Mouse (Mus musculus): ENCODE results near the gene Taf3.

Taf3 gene

DNA sequence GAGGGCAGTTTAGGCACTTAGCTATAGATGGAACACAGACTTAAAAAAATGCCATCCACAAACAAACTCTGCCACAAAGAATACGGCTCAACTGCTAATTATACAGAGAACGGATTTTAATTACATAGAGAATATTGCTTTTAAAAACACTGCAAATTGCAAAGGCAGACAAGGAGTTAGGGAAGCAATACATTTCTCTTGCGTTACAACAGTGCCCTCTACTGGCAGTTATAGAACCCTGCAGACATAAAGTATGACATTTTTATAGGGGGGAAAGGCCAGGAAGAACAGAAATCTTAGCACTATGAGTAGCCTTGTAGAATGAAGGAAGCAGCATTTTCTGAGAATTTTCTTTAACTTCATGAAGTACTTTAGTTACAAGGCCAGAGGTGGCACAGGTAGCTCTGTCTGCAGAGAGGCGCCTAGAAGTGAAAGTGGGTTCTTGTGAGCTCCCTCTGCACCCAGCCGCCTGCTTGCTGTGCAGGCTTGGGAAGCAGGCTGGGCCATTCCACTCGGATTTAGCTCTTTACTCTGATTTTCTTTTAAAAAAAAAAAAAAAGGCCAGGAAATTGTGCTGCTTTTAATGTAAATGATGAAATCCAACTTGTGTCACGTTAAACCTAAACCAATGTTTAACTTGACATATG is 38.0 kb downstream of the Taf3 start:
- peak; percentile 54 for DNase-seq

DNA sequence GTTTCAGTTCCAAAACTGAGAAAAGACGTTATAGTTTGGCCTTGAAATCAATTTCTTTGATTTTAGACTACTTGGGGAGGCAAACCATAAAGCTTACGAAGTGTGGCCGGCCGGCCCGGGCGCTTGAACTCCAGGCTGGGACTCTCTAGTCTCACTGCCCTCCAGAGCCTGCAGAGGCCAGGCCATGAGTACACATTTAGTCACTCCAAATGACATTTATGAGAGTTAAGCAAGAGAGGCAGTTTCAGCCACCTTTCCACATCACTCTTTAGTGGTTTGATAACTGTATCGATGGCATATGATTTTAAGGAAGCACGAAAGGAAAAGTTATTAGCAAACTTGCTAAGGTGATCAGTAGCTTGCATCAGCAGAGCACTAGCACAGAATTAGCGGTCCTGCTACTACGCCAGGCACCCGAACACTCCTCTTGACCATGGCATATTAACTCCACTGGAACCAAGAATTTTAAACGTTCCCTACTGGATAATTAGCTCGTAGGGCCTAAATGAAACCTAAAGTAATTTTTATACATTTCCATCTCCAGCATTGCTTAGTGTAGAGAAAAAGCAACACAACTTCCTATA is 38.6 kb downstream of the Taf3 start:
- no peak for DNase-seq

DNA sequence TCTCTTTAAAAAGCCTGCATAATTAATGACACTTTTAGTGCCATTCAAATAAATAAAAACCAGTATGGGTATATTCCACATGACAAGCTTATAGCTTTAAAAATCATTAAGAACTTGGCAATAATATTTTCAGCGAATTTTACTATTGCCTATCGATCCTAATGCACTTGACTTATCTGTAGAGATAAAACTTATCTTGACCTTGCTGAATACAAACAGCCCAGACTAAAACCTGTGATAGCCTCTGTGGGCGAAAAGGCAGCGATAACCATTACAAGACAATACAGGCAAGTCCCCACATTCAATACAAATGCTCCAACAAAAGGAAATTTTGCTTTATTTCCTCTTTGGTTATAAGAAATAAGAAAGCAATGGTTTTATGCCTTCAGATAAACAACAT is 39.8 kb downstream of the Taf3 start:
- DNase-seq: no peak

DNA sequence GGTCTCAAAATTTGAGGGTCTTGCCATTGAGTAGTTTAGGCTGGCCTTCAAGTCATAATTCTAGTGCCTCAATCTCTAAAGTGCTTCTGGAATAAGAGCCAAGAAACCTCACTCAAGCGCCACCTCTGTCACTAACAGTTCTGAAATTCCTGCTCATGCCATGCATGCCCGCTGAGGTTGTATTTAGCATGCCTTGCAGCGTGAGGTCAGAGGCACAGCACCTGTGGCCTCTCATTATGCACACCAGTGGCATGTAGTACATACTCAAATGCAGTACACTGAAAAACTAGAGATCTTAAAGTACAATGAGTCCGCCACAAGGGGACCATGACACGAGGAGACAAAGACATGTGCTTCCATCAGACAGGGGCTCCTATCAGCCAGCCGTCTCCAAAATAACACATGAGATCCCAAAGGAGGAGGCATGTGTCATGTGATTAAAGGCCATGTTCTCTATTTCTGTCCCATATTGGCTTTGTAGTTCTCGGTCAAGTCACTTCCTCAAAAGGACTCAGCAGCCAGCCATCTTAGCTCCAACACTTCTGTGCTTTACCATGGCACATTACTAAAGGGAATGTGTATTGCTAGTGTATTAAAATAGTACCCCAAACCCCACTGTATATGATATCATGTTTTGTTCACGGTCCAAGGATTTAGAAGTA is 43.3 kb downstream of the Taf3 start:
- DNase-seq: peak; percentile 40

DNA sequence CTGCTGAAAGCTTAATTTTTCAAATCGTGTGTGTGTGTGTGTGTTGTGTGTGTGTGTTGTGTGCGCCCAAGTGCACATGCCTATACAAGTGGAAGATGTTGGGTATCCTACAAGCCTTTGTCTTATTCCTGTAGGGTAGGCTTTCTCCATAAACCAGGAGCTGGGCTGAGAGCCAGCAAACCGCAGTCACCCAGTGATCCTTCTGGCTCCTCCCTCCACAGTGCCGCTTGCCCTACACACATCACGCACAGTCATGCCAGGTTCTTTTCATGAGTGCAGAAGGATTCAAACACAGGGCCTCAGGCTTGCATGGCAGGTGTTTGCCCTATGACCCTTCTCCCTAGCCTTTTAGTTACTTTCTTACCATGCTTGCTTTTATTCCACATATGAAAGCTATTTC is 45.0 kb downstream of the Taf3 start:
- DNase-seq: peak; percentile 34

DNA sequence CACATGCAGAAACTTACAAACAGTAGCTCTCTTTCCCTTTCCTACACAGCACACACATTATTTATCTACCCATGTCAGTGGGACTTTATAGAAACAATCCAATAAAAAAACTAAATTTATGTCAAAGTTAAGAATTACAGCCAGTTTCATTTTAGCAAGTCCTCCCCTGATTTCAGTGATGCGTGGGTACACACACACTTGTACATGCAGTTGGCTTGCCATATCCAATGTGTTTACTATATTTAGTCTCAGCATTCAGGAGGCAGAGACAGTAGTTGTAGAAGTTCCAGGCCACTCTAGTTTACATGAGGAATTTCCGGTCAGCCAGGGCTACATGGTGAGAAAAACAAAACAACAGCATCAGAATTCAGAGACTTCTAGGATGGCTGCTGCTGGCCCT is 46.8 kb downstream of the Taf3 start:
- DNase-seq: no peak

DNA sequence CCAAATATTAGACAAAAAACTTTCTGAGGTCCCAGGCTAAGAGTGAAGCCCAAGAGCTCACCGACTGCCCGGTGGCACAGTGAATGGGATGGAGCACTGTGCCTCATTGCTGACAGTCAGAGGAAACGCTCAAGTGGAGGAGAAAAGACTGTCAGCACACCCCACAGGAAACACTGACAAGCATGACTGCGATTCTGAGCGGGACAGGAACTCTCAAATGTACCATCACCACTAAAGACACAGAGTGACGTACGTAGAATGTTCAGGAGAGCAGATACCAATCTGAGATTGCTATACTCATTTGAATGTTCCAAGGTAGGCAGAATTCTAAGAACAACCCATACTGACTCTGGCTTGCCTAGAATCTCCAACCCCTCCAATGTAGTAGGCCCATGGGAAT is 50.9 kb downstream of the Taf3 start:
- DNase-seq: no peak

DNA sequence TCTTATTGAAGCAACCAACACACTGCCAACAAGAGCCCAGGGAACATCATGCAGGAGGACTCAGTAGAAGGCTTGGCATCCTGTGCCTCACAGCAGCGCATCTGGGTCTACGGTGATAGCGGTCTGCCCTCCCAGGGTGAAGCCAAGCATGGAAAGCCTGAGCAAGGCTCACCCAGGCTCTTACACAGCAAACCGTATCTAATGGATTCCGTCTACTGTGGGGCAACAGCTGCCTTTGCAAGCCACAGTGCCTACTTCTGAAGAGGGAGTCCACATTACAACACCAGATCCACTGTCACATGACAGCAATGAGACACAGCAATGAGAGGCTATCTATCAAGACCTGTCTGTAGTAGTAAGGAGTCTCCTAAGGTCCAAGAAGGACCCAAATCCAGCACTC is 52.3 kb downstream of the Taf3 start:
- no peak for DNase-seq

DNA sequence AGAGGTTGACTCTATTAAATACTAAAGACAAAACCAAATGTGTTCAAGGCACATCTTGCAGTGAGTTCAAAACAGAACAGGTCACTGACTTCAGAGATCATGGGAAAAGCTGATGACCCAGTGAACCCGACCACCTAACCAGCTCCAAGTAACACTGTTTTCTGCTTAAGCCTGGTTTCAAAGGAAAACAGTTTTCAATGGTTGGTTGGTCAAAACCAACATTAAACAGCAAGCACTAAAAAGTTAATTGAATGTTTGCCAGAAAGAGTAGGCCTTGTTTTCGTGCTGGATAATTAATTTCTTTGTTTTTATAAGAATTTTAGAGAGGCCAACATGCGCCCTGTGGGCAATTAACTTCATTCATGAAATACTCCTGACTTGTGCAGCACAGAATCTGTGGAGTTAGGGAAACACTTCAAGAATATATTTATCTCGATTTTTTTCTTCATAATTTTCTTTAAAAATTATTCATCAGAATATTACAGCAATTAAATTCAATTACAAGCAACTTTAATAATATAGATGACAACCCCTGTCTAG is 57.6 kb downstream of the Taf3 start:
- DNase-seq: no peak

DNA sequence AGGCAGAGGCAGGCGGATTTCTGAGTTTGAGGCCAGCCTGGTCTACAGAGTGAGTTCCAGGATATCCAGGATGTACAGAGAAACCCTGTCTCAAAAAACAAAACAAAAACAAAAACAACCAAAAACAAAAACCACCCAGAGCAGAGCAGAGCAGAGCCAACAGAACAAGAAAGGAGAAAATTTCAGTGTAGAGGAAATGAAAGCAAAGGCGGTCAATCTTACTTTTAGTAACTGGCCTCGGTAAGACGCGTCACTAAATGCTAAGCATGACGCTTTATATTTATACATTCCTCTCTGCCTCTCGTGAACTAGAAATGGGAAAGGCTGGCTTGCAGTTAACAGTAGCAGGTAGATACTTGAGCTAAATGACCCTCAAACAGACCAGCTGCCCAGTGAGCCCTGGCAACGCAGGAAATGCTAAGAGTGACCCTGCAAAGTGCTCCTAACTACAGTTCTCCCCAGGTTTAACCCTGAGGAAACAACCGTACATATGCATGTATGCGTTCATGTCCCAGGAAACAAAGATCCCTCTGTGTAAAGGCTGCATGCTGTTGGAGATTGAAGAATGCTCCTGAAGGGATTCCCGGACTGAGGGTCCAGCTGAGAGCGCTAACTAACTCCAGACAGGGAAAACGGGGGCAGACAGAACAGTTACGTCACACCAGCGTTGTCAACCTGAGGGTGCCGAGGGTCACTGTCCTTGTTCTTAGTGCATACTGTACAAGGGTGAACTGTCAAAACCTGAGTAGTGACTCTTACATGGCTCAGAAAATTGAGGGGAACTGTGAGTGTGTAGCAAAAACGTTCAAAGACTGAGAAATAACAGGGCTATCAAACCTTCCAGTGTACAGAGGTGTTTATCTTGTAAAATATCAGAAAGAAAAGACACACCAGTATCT is 58.5 kb downstream of the Taf3 start:
- no peak for DNase-seq

DNA sequence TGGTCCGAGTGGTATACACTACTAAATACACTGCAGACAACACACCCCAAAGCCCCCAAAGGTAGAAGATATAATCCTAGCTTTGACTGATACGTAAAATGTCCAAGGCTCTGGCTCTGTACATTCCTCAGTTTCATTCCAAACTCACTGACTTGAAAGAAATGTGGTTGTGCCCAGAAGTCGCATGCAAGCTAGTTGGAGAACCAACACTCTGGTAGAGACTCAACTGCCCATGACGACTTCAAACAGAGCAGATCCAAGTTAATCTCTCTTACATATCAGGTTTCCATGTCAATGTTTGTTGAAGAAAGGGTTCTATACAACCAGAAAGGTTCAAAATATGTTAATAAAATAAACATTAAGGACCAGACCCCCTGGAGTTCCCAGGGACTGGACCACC is 60.1 kb downstream of the Taf3 start:
- DNase-seq: no peak

DNA sequence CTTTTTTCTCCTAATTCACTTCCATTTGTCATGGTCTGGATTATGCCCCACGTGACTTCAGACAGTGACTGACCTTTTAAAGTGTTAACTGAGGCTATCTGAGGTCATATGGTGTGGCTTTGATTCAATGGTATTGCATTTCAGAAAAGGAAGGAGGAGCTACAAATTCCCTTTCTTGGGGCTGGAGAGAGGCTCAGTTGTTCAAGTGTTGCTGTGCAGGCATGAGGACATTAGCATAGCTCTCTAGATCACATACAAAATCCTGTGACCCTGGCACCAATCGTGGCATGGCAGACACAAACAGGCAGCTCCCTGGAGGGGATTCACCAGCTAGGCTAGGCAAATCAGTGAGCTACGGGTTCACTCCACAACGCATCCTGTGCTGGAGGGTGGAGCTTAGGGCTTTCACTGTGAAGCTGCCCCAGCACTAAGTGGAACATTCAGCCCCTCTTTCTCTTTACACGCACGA is 62.4 kb downstream of the Taf3 start:
- DNase-seq: no peak

DNA sequence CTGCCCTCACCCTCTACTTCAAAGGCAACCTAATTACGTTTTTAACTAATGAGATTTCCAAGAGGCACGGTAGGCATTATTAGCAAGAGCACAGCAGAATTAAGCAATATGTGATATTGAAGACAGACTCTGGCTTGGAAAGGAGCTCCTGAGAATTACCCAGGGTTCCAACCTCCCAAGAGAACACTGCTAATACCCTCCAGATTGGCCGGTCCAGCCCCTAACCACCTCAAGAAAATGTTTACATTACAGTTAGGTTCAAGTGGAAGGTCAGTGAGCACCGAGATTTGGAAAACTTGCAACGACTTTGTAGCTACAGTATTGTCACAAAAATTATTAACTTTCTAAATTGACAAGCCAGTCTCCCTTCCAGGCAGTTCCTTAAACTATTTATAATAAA is 66.0 kb downstream of the Taf3 start:
- no peak for DNase-seq

DNA sequence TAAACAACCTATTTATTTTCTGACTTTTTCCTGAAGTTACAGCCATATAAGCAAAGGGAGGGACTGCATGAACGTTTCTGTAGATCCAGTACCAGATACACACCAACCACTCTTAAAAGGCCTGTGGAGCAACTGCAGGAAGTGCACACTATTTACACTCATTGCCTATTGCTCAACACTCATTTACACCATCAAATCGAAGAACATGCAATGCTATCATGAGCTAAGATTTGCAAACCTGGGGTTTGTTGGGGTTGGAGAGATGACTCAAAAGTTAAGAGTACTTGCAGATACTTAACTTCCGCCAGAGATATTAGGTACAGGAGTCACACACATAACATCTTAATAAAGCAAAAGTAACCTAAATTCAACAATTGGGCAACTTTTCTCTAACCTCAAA is 76.5 kb downstream of the Taf3 start:
- no peak for DNase-seq

DNA sequence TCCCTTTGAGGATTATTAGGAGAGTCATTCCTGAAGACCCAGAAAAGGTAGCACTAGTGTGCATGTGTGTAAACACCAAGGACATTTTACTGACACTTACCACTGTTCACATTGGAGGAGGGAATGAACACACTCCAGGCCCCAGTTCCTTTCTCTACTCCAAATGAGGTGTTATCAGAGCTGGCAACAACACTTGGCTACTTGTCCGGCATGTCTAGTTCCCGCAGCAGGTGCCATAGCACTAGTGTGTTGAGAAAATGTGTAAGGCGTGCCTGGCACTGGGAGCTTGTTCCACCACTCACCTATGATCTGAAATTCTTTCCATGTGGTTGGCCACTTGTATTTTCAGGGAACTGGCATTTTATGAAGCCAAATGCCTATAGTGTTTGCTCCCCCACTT is 77.8 kb downstream of the Taf3 start:
- no peak for DNase-seq

DNA sequence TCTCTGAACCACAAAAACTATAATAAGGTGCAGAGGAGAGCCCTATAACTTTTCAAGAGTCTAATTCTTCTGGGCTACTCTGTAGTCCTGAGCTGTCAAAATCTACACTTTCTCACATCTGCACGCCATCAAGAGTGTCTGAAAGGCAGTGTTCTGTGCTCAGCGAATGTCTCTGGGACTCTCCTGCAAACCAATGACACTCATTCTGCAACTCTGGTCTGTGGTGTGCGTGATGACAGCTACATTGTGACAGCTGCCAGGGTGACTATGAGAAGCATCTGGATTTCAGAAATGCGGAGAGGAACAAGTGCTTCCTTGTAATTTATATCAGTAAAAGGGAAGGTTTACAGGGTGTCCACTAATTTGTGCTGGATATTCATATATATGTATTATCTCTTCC is 78.2 kb downstream of the Taf3 start:
- no peak for DNase-seq

DNA sequence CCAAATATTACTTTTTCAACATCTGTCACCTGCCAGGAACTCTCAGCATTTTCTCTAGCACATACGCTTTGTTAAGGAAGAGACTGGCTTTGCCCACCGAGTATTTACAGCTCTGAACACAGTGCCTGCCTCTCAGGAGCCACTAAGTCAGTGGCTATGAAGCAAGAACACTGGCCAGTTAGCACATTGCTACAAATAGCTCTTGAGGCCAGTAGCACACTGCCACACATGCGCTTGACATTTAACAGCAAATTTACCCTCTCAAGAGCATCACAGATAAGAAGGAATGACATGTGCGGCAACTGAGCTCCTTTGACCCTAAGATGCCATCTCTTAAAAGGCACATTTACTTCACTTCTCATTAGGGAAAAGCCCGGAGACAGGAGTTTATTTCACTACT is 78.7 kb downstream of the Taf3 start:
- no peak for DNase-seq

DNA sequence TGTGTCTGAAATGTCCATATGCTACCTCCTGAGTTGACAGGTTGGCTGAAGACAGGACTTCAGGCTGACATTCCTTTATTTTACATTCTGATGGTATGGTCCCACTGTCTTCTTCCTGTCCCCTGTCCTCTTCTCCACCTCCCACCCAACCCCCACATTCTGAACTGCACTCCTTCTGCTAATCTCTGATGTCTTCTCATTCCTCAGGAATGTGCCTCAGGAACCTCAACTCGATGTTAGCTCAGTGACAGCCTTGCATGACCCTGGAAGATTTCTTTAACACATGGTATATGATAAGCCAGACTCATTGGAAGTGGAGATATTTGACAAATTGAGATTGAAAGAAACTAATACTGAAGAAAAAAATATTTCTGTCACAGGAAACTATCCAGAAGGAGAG is 81.8 kb downstream of the Taf3 start:
- DNase-seq: no peak

DNA sequence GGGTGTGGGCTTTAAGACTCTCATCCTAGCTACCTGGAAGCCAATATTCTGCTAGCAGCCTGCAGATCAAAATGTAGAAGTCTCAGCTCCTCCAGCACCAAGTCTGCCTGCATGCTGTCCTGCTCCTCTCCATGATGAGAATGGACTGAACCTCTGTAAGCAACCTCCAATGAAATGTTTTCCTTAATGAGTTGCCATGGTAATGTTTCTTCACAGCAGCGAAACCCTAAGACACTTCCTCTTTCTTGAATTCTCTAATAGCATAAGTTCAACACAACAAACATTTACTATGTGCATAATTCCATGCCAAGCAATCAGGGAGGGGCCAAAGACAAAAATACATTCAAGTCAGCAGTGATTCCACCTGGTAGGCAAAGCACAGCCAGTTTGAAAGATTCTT is 82.8 kb downstream of the Taf3 start:
- DNase-seq: no peak

DNA sequence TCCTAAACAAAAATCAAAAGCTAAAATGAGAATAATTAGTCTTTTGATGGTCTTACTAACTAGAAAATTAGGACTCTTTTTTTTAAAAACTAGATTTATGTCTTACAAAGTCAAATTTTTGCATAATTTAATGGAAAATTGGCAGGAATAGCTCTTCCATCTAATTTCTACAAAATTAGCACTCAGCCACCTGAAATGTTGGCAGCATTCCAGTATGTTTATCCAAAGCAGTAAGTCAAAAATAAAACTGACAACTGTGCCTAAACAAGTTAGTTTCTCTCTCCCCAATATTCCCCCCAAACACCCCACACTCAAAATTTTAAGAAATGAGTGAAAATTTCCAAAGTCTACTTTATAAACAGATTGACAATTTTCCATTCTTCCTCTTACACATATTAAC is 85.5 kb downstream of the Taf3 start:
- DNase-seq: no peak

DNA sequence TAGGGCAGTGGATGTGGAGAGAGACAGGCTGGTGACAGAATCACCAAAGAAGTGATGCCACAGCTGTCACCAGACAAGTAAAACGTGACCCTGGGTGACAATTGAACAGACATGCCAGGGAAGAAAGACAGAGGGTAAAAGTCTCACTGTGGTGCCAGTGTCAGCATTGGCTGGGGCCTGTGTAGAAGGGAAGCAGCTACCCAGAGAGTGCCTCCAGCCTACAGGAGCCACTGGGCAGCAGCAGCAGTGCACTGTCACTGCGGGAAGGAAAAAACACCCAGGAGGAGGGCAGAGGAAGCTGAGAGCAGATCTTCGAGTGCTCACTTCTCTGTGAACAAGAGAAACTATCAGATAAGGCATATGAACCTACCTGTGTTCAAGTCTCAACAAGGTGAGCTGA is 86.7 kb downstream of the Taf3 start:
- DNase-seq: no peak

DNA sequence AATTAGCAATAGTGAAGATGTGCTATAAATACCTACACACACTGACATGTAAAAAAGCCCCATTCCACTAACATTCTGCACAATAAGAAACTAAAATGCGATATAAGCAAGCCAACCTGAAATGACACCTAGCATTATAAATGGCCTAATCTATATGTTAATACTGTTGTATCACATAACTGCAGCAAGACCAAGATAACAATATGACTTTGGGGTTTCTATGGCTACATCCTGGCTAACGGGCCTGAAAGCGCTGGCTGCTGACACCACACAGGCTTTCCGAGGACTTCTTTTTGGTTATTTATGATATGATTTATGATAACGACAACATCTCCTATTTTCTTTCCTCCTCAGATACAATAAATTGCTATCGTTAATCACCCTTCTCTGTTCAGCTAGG is 90.4 kb downstream of the Taf3 start:
- DNase-seq: no peak

DNA sequence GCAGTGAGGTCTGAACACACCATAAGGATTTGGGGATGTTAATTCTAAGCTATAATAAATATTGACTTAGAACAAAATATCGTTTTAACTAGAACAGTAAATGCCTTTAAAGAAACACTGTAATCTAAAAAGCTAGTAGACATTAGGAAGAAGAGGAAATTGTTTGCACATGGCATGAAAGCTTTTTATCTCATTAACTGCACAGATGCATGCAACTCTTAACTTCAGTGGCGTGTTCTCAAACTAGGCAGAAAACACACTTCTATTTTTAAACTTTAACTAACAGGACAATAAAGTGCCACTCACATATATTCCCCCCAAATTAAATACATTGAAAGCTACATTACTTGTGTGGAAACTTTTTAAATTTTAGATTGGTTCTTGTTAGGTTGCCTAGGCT is 91.8 kb downstream of the Taf3 start:
- DNase-seq: no peak
